Mouse (Mus musculus) forebrain, embryonic 12.5 days (tissue): ENCODE data around the gene Krtap13. TPM values are rescaled to one million over a fixed set of nuclear protein-coding genes. Genes with fewer than 3 reads are reported as not detected.

ENCODE experiments used
- ATAC-seq: fragments of 200-750 bp; cut with Nextera tagmentation; 2 replicates; pipeline ENCODE4 v1.8.0; 2017; ENCODE audit warnings: moderate TSS enrichment; ENCODE audit not compliant: low FRiP score
- H3K27ac ChIP-seq: fragments of 300-500 bp; sonication (generic); 2 replicates; pipeline ENCODE4 v1.5.1; 2016; ENCODE audit warnings: mild to moderate bottlenecking
- H3K27me3 ChIP-seq: fragments of 300-500 bp; sonication (generic); 2 replicates; pipeline ENCODE4 v1.6.1; 2016; ENCODE audit warnings: mild to moderate bottlenecking
- H3K36me3 ChIP-seq: fragments of 300-500 bp; sonication (generic); replicated peaks from 2 replicates; pipeline ENCODE4 v1.6.1; 2016; ENCODE audit warnings: mild to moderate bottlenecking
- H3K4me1 ChIP-seq: fragments of 300-500 bp; sonication (generic); 2 replicates; pipeline ENCODE4 v1.6.1; 2016
- H3K4me2 ChIP-seq: fragments of 300-500 bp; sonication (generic); 2 replicates; pipeline ENCODE4 v1.6.1; 2016; ENCODE audit warnings: mild to moderate bottlenecking, moderate library complexity
- H3K4me3 ChIP-seq: fragments of 300-500 bp; sonication (generic); replicated peaks from 2 replicates; pipeline ENCODE4 v1.5.1; 2016; ENCODE audit warnings: mild to moderate bottlenecking
- H3K9ac ChIP-seq: fragments of 300-500 bp; sonication (generic); 2 replicates; pipeline ENCODE4 v1.6.1; 2016; ENCODE audit warnings: mild to moderate bottlenecking
- H3K9me3 ChIP-seq: fragments of 300-500 bp; sonication (generic); 2 replicates; pipeline ENCODE4 v1.6.1; 2016
- WGBS: fragments of 180-500 bp; shearing (Covaris S2); methylation state at CpG from one replicate; pipeline ENCODE4 v1.1.7; 2016; 5-methylcytosine and 5-hydroxymethylcytosine counted together
- polyA plus RNA-seq: library from polyadenylated mRNA; unstranded; fragments of >200 nt; fragmentation: Nextera tagmentation; extraction: Ambion mirVana; gene quantifications from 2 replicates; pipeline ENCODE4 v1.2.1, GENCODE M21; 2016

The Krtap13 gene
- polyA plus RNA-seq, 1 experiment from 2014 or later: not detected

DNA sequence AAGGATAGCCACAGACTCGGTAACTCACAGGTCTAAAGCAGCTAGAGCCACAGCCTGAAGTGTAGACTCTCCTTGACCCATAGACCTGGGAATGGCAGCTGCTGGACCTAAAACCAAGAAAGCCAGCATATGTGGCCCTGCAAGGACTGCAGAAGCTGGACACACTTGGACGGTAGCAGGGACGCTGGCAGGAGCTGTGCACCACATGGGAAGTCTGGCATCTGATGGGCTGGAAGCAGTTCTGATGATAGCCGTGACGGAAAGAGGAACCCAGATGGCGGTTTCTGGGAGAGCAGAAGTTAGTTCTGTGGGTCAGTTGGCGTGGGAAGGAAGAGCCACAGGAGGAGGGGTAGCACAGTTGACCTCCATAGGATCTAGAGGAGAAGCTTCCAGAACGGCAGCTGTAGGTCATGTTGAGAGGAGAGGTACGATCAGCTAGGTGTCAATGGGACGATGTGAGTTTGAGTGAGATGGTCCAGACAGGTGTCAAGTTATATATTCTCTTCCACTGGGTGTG is 43.9 kb downstream of the Krtap13 start, which contains the start of gene 2310061N02Rik:
Gene 2310061N02Rik (minus strand): TSS at position 467 of the 517 bp plus-strand sequence.
- H3K4me2 ChIP-seq: no peak within 1 kb of the TSS
- no peaks in the 10 kb centered on the region for H3K36me3 ChIP-seq
- ATAC-seq: no peak
- no peaks in the 10 kb centered on the region for H3K4me1 ChIP-seq
- WGBS: 92% methylated on average over 10 of the region's 10 CpGs
- no peaks in the 10 kb centered on the region for H3K27me3 ChIP-seq
- H3K27ac ChIP-seq: no peak within 1 kb of the TSS
- H3K4me3 ChIP-seq: no peak within 1 kb of the TSS
- no peaks in the 10 kb centered on the region for H3K9me3 ChIP-seq
- H3K9ac ChIP-seq: no peak within 1 kb of the TSS

DNA sequence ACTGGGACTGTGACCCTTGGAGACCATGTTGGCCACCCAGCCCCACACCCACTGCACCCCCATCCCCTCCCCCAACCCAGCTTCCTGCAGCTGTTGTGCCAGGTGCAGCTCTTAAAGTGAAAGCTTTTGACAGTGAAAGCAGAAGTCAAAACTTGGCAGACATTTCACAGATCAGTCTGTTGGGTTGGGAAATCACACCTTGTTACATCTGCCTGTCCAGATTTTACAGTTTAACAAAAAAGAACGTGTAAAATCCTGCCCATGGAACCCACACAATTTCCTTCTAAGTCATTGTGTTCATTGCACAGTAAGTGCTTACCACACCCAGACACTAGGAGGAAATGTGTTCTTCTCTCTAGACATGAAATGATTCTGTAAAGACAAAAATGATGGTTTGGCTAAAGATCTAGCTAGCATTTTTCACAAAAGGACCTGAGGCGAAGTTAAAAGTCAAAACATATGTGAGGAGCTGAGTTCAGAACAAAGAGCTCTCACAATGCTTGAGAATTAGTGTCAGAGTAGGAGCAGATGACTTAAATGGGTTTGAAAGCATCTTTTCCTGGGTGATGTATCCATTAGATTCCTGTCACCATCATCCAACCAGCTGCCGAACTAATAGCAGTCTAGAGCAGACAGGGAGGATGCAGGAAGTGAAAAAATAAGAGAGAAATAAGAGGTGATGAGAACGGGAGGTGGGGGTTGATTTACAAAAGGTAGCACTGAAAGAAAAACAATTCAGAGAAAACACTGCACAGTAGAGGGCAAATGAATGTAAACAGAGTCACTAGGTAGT is 50.2 kb downstream of the Krtap13 start:
- no peak for ATAC-seq
- WGBS: 58% methylated on average over 4 of the region's 4 CpGs

More for the DNA sequence above, 50.2 kb downstream of the Krtap13 start:
- H3K36me3 ChIP-seq: no peaks in the 10 kb centered on the region
- no peaks in the 10 kb centered on the region for H3K27me3 ChIP-seq
- no peak overlapping the region for H3K4me2 ChIP-seq
- H3K9me3 ChIP-seq: no peaks in the 10 kb centered on the region
- H3K4me1 ChIP-seq: no peaks in the 10 kb centered on the region
- no peak overlapping the region for H3K27ac ChIP-seq
- H3K4me3 ChIP-seq: no peak overlapping the region
- no peak overlapping the region for H3K9ac ChIP-seq

Other genes starting within 250 kb of the Krtap13 start
- gene Cldn17, start 244.7 kb downstream of the Krtap13 start, polyA plus RNA-seq: not detected in 2 replicates
- gene Cldn8, start 188.5 kb downstream of the Krtap13 start, polyA plus RNA-seq: 0.17 and 0.82 TPM in 2 replicates
- gene Krtap24-1, start 139.4 kb downstream of the Krtap13 start, polyA plus RNA-seq: not detected in 2 replicates
- gene 2310079G19Rik, start 124.0 kb downstream of the Krtap13 start, polyA plus RNA-seq: not detected in 2 replicates
- gene Krtap26-1, start 103.8 kb downstream of the Krtap13 start, polyA plus RNA-seq: not detected in 2 replicates
- gene Krtap27-1, start 80.0 kb downstream of the Krtap13 start, polyA plus RNA-seq: not detected in 2 replicates
- not detected in 2 replicates for gene 2310061N02Rik, start 43.7 kb downstream of the Krtap13 start, polyA plus RNA-seq
- gene Krtap13-1, start 22.8 kb downstream of the Krtap13 start, polyA plus RNA-seq: not detected in 2 replicates
- gene 2310034C09Rik, start 7.2 kb upstream of the Krtap13 start, polyA plus RNA-seq: not detected in 2 replicates
- not detected in 2 replicates for gene 2310057N15Rik, start 22.6 kb upstream of the Krtap13 start, polyA plus RNA-seq
- not detected in 2 replicates for gene Gm5965, start 26.3 kb upstream of the Krtap13 start, polyA plus RNA-seq
- gene Gm20741, start 60.6 kb upstream of the Krtap13 start, polyA plus RNA-seq: not detected in 2 replicates
- not detected in 2 replicates for gene Krtap15, start 68.6 kb upstream of the Krtap13 start, polyA plus RNA-seq
- gene Krtap14, start 74.5 kb upstream of the Krtap13 start, polyA plus RNA-seq: not detected in 2 replicates
- not detected in 2 replicates for gene Krtap19-1, start 117.8 kb upstream of the Krtap13 start, polyA plus RNA-seq
- not detected in 2 replicates for gene Krtap19-2, start 122.6 kb upstream of the Krtap13 start, polyA plus RNA-seq
- not detected in 2 replicates for gene Krtap19-3, start 126.4 kb upstream of the Krtap13 start, polyA plus RNA-seq
- gene Krtap19-4, start 133.5 kb upstream of the Krtap13 start, polyA plus RNA-seq: not detected in 2 replicates
- not detected in 2 replicates for gene Krtap19-5, start 144.8 kb upstream of the Krtap13 start, polyA plus RNA-seq
- gene Krtap19-9b, start 180.6 kb upstream of the Krtap13 start, polyA plus RNA-seq: not detected in 2 replicates
- gene Krtap16-3, start 211.2 kb upstream of the Krtap13 start, polyA plus RNA-seq: not detected in 2 replicates